In genomic region chr9:56128331-56128730, GRCm38 (mm10) we compare ENCODE assay signal across 11 mouse cellular contexts. TPM values are rescaled to one million over a fixed set of nuclear protein-coding genes. Genes with fewer than 3 reads are reported as not detected.
DNase-seq lines count a peak whose midpoint lies in the region; ATAC-seq and TF ChIP-seq lines count a peak whose summit lies in the region.
"Had no signal": no experiment of that assay in that cellular context is flagged by ENCODE, and none has a peak within 500 bp of the region (broad histone marks: within the 10 kb centered on the region; RNA-seq: fewer than 3 reads in every experiment).

No protein-coding gene starts in this region.

- H3K36me3 ChIP-seq in liver, embryonic 11.5 days (ENCODE audit: control insufficient read depth, insufficient read depth, low read length), result peaks cover 17% of the 10 kb centered on the region; the same call in 1 of the 2 replicates
- H3K36me3 ChIP-seq: liver, embryonic 15.5 days had no signal

- TF ChIP-seq POLR2A in brain, embryonic 14.5 days (IDR thresholded peaks at IDR 0.05; ENCODE audit: borderline replicate concordance, extremely low read depth, insufficient read depth, insufficient read length, poor library complexity, severe bottlenecking), result no peak

- no peak for TF ChIP-seq CTCF in brain, embryonic 14.5 days (IDR thresholded peaks at IDR 0.05; ENCODE audit: borderline replicate concordance, extremely low read depth, insufficient read depth, insufficient read length)

- H3K9me3 ChIP-seq in liver, embryonic 11.5 days (ENCODE audit: control insufficient read depth, low read length), result no peaks in the 10 kb centered on the region
- H3K9me3 ChIP-seq: heart, embryonic 13.5 days; liver, embryonic 15.5 days; midbrain, embryonic 15.5 days had no signal

- no peak overlapping the region for H3K9ac ChIP-seq in liver, embryonic 11.5 days (ENCODE audit: low read depth, low read length)
- H3K9ac ChIP-seq: heart, embryonic 13.5 days; liver, embryonic 15.5 days; midbrain, embryonic 15.5 days had no signal

- H3K4me3 ChIP-seq in liver, embryonic 11.5 days (ENCODE audit: low read depth, low read length), result no peak overlapping the region
- H3K4me3 ChIP-seq: heart, embryonic 13.5 days; liver, embryonic 15.5 days; midbrain, embryonic 15.5 days had no signal

- no peak overlapping the region for H3K4me2 ChIP-seq in liver, embryonic 11.5 days
- H3K4me2 ChIP-seq: heart, embryonic 13.5 days; liver, embryonic 15.5 days; midbrain, embryonic 15.5 days had no signal

- no peak overlapping the region for H3K27ac ChIP-seq in liver, embryonic 11.5 days (ENCODE audit: low read depth, low read length)
- H3K27ac ChIP-seq: heart, embryonic 13.5 days; liver, embryonic 15.5 days; midbrain, embryonic 15.5 days had no signal

- 87% methylated on average over 9 of the region's 9 CpGs for WGBS in liver, embryonic 11.5 days

- ATAC-seq in liver, embryonic 11.5 days (replicated peaks; ENCODE audit: low FRiP score), result no peak
- ATAC-seq: midbrain, embryonic 15.5 days had no signal

- peak; percentile 56 to 58 for DNase-seq in frontal cortex, adult 2 months (ENCODE audit: extremely low spot score in 1 of 2, low spot score in 1 of 2)
- no peak for DNase-seq in frontal cortex, postnatal 14 days (ENCODE audit: low spot score in 2 of 2)
- peak; percentile 21 for DNase-seq in liver
- DNase-seq in liver, embryonic 11.5 days (ENCODE audit: low spot score), result no peak
- peak; percentile 20 for DNase-seq in brain, embryonic 14.5 days (ENCODE audit: low read depth)
- peak; percentile 63 for DNase-seq in skeletal muscle tissue, adult 2 months (ENCODE audit: low read depth, low spot score)
- DNase-seq in thymus, postnatal 10 days (ENCODE audit: low spot score in 2 of 2), result no peak
- no peak for DNase-seq in urinary bladder, postnatal 10 days (ENCODE audit: low spot score)

- H3K27me3 ChIP-seq in liver, embryonic 11.5 days (replicated peaks; ENCODE audit: control insufficient read depth, insufficient read depth, low read length), result no peaks in the 10 kb centered on the region
- H3K27me3 ChIP-seq: liver, embryonic 15.5 days; midbrain, embryonic 15.5 days had no signal

- H3K4me1 ChIP-seq in liver, embryonic 11.5 days (replicated peaks; ENCODE audit: control insufficient read depth, insufficient read depth, low read length), result no peaks in the 10 kb centered on the region; the same call in 1 of the 2 replicates
- H3K4me1 ChIP-seq: liver, embryonic 15.5 days had no signal

RNA-seq across cellular contexts. Expression of gene Tspan3, which starts 36.9 kb away (rescaled TPM):
- polyA plus RNA-seq in frontal cortex, adult 2 months (2012; rRNA removed), result 478 and 493 TPM in 2 replicates
- polyA plus RNA-seq in liver, embryonic 11.5 days (2014; fragmentation: Nextera tagmentation; extraction: Ambion mirVana), result 154 and 159 TPM in 2 replicates
- 382 and 433 TPM in 2 replicates for polyA plus RNA-seq in brain, embryonic 14.5 days (2012; rRNA removed)

RNA-seq across cellular contexts. Expression of gene Pstpip1, which starts 38.6 kb away (rescaled TPM):
- 4.5 and 6.0 TPM in 2 replicates for polyA plus RNA-seq in frontal cortex, adult 2 months (2012; rRNA removed)
- polyA plus RNA-seq in liver, embryonic 11.5 days (2014; fragmentation: Nextera tagmentation; extraction: Ambion mirVana), result 1.6 and 1.8 TPM in 2 replicates
- polyA plus RNA-seq in brain, embryonic 14.5 days (2012; rRNA removed), result 0.74 and 0.97 TPM in 2 replicates

Comparison
In these comparisons a context has a peak if more than half of its experiments do, and no peak if none do; other contexts are left out.
1. DNase-seq: peak in frontal cortex, adult 2 months (2 of 2), liver (single experiment), brain, embryonic 14.5 days (single experiment) and skeletal muscle tissue, adult 2 months (single experiment); none in frontal cortex, postnatal 14 days (0 of 2), liver, embryonic 11.5 days (single experiment), thymus, postnatal 10 days (0 of 2) and urinary bladder, postnatal 10 days (single experiment).